In the genomic region with DNA sequence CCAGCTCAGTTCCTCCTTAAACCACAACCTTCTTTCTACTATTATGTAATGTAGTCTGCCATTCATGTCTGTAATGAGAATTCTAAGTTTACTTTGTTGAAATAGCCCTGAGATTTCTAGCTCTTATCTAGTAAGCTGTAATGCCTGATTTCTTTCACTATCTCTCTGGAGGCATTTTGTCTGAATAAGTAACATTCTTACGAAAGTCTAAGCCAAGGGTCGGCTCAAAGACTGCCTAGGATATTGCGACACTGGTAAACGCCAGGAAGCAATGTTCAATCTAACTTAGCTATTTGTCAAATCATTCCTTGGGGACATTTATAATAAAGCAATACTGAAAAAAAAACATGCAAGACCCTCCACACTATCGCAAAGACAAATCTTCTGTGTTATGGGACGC, we compare ENCODE assay signal across 24 mouse cellular contexts.
"Had no signal": no experiment of that assay in that cellular context is flagged by ENCODE, and none has a peak within 500 bp of the region (broad histone marks: within the 10 kb centered on the region; RNA-seq: fewer than 3 reads in every experiment).

No protein-coding gene starts in this region.

- DNase-seq: gastrocnemius, postnatal 14 days; heart, postnatal 14 days; heart, postnatal 36 days; kidney, adult 11 months; kidney, adult 2 months; kidney, adult 9 months; kidney, postnatal 14 days; kidney, postnatal 36 days; layer of hippocampus, adult 9-11 months; layer of hippocampus, postnatal 36 days; left cerebral cortex, postnatal 4 days had no signal

- H3K27ac ChIP-seq: heart, embryonic 10.5 days; heart, embryonic 13.5 days; heart, embryonic 15.5 days; hindbrain, embryonic 13.5 days; hindbrain, embryonic 15.5 days; hindbrain, postnatal 0 days; kidney, embryonic 15.5 days; kidney, postnatal 0 days; limb, embryonic 13.5 days; limb, embryonic 15.5 days; liver, embryonic 14.5 days had no signal

- H3K27me3 ChIP-seq: heart, embryonic 13.5 days; heart, embryonic 15.5 days; hindbrain, embryonic 13.5 days; hindbrain, embryonic 15.5 days; kidney, embryonic 15.5 days; limb, embryonic 13.5 days; limb, embryonic 15.5 days had no signal

- ATAC-seq: hindbrain, postnatal 0 days; intestine, embryonic 16.5 days had no signal

- H3K4me3 ChIP-seq: heart, embryonic 10.5 days; heart, embryonic 13.5 days; heart, embryonic 15.5 days; hindbrain, embryonic 13.5 days; hindbrain, embryonic 15.5 days; kidney, embryonic 15.5 days; limb, embryonic 13.5 days; limb, embryonic 15.5 days had no signal

- H3K4me2 ChIP-seq: heart, embryonic 13.5 days; heart, embryonic 15.5 days; hindbrain, embryonic 13.5 days; hindbrain, embryonic 15.5 days; kidney, embryonic 15.5 days; limb, embryonic 13.5 days; limb, embryonic 15.5 days; liver, embryonic 11.5 days had no signal

- H3K36me3 ChIP-seq: heart, embryonic 10.5 days; heart, embryonic 13.5 days; heart, embryonic 15.5 days; hindbrain, embryonic 13.5 days; hindbrain, embryonic 15.5 days; kidney, embryonic 15.5 days; limb, embryonic 13.5 days; limb, embryonic 15.5 days had no signal

- H3K4me1 ChIP-seq: heart, embryonic 10.5 days; heart, embryonic 13.5 days; heart, embryonic 15.5 days; hindbrain, embryonic 13.5 days; hindbrain, embryonic 15.5 days; kidney, embryonic 15.5 days; limb, embryonic 13.5 days; limb, embryonic 15.5 days had no signal

- H3K9me3 ChIP-seq: heart, embryonic 10.5 days; hindbrain, embryonic 13.5 days; hindbrain, embryonic 15.5 days; kidney, embryonic 15.5 days; limb, embryonic 15.5 days had no signal

- H3K9ac ChIP-seq: heart, embryonic 13.5 days; heart, embryonic 15.5 days; hindbrain, embryonic 13.5 days; hindbrain, embryonic 15.5 days; kidney, embryonic 15.5 days; limb, embryonic 13.5 days; limb, embryonic 15.5 days; liver, embryonic 14.5 days had no signal
